Mouse (Mus musculus) forebrain, embryonic 11.5 days (tissue): ENCODE results near the gene Tcea3. TPM values are rescaled to one million over a fixed set of nuclear protein-coding genes. Genes with fewer than 3 reads are reported as not detected.

Experiments used
- ATAC-seq: fragments of 200-750 bp; cut with Nextera tagmentation; replicated peaks from 2 replicates; pipeline ENCODE4 v1.8.0; 2017; ENCODE audit warnings: moderate TSS enrichment; ENCODE audit not compliant: low FRiP score
- DNase-seq: peaks from one replicate; pipeline ENCODE4 v3.0.0-alpha.2; 2017; ENCODE audit warnings: low spot score
- H3K27ac ChIP-seq: fragments of 300-500 bp; sonication (generic); 2 replicates; pipeline ENCODE4 v1.5.1; 2014; ENCODE audit warnings: low read depth, low read length
- H3K27me3 ChIP-seq: fragments of 300-500 bp; sonication (generic); 2 replicates; pipeline ENCODE4 v1.6.1; 2014; ENCODE audit warnings: mild to moderate bottlenecking, low read length, mixed read lengths; ENCODE audit not compliant: control insufficient read depth, insufficient read depth
- H3K36me3 ChIP-seq: fragments of 300-500 bp; sonication (generic); 2 replicates; pipeline ENCODE4 v1.6.1; 2014; ENCODE audit warnings: mild to moderate bottlenecking, low read length, moderate library complexity, mixed read lengths; ENCODE audit not compliant: control insufficient read depth, insufficient read depth
- H3K4me1 ChIP-seq: fragments of 300-500 bp; sonication (generic); replicated peaks from 2 replicates; pipeline ENCODE4 v1.6.1; 2014; ENCODE audit warnings: low read length, mixed read lengths; ENCODE audit not compliant: control insufficient read depth, insufficient read depth
- H3K4me2 ChIP-seq: fragments of 300-500 bp; sonication (generic); 2 replicates; pipeline ENCODE4 v1.6.1; 2014; ENCODE audit warnings: low read depth, mild to moderate bottlenecking, low read length, moderate library complexity, mixed read lengths; ENCODE audit not compliant: severe bottlenecking
- H3K4me3 ChIP-seq: fragments of 300-500 bp; sonication (generic); 2 replicates; pipeline ENCODE4 v1.5.1; 2014; ENCODE audit warnings: low read depth, low read length
- H3K9ac ChIP-seq: fragments of 300-500 bp; sonication (generic); 2 replicates; pipeline ENCODE4 v1.6.1; 2014; ENCODE audit warnings: low read length
- H3K9me3 ChIP-seq: fragments of 300-500 bp; sonication (generic); 2 replicates; pipeline ENCODE4 v1.6.1; 2016; ENCODE audit warnings: low read length, mixed read lengths; ENCODE audit not compliant: control insufficient read depth
- WGBS: fragments of 180-500 bp; shearing (Covaris S2); extraction: QIAGEN DNeasy Blood & Tissue Kit; methylation state at CpG from one replicate; pipeline ENCODE4 v1.1.7; 2014; 5-methylcytosine and 5-hydroxymethylcytosine counted together
- polyA plus RNA-seq: library from polyadenylated mRNA; unstranded; fragments of >200 nt; fragmentation: Nextera tagmentation; extraction: Ambion mirVana; gene quantifications from 2 replicates; pipeline ENCODE4 v1.2.1, GENCODE M21; 2014

Tcea3 gene
- polyA plus RNA-seq, 1 experiment from 2014 or later, result 1.1 TPM

DNA sequence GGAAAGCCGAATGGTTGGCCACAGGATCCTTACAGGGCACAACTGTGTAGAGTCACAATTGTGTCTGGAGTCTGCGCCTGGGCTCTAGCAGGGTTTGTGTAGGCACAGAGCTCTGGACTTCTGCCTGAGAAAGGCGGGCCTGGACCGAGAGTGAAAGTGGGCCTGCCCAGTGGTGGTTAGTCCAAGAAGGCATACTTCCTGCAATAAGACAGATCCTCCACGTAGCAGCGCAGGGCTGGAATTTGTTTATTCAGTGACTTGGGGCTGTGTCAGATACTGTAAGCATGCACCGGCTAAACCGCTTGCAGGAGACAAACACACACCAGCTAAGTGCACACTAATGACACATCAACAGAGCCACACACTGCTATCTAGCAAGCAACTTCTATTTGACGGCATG, 2.3 kb downstream of the Tcea3 start:
- no peak for ATAC-seq
- no peak for DNase-seq
- H3K4me3 ChIP-seq, result no peak overlapping the region
- H3K9ac ChIP-seq, result no peak overlapping the region
- peaks cover 27% of the 10 kb centered on the region for H3K4me1 ChIP-seq
- 35% methylated on average over 9 of the region's 9 CpGs for WGBS
- H3K4me2 ChIP-seq, result no peak overlapping the region
- peaks cover 57% of the 10 kb centered on the region for H3K27me3 ChIP-seq
- H3K27ac ChIP-seq, result no peak overlapping the region
- no peaks in the 10 kb centered on the region for H3K36me3 ChIP-seq
- H3K9me3 ChIP-seq, result no peaks in the 10 kb centered on the region

DNA sequence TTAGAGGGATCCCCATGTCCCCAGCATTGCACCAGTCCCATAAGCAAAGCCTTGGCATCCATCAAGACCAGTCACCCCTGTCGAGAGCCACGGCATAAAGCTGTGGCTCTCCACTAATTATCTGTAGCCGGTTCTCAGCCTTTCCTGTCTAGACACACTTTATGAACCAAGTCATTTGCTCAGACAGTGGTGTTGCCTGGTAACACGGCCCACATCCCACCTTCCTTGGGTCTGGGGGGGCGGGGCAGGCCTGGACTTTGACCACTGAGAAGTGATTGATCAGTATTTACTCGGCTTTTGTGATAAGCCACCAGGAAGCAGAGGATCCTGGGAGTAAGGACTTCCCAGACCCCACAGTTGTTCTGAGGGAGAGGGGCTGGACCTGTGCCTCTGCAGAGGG, 8.4 kb downstream of the Tcea3 start:
- ATAC-seq (no peak), DNase-seq (no peak)
- H3K4me3 ChIP-seq, result no peak overlapping the region
- no peak overlapping the region for H3K4me2 ChIP-seq
- H3K27ac ChIP-seq, result no peak overlapping the region
- no peaks in the 10 kb centered on the region for H3K36me3 ChIP-seq
- H3K9me3 ChIP-seq, result no peaks in the 10 kb centered on the region
- 68% methylated on average over 6 of the region's 6 CpGs for WGBS
- peaks cover 2% of the 10 kb centered on the region; the same call in 1 of the 2 replicates for H3K27me3 ChIP-seq
- H3K9ac ChIP-seq, result no peak overlapping the region
- H3K4me1 ChIP-seq, result peaks cover 3% of the 10 kb centered on the region; the same call in 1 of the 2 replicates

DNA sequence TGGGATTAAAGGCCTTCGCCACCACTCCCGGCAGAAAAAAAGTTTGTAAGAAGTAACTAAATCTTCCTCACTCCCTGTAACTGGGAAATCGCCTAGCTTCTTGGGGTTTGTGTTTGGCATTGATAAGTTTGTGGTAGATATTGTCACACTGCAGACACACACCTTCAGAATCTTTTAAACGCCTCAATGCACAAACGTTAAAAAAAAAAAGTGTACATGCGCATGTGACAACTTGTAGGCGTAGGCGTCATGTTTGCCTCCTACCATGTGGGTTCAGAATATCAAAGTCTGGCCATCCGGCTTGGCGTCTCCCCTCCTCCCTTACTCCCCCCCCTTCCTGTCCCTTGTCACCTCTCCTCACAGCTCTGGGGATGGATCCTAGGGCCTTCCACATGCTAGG, 9.2 kb downstream of the Tcea3 start:
- 89% methylated on average over 10 of the region's 10 CpGs for WGBS
- DNase-seq, result no peak
- Histone ChIP-seq H3K27ac (no peak overlapping the region), H3K9ac (no peak overlapping the region), H3K4me3 (no peak overlapping the region), H3K9me3 (no peaks in the 10 kb centered on the region), H3K27me3 (peaks cover under 1% of the 10 kb centered on the region; the same call in 1 of the 2 replicates), H3K36me3 (no peaks in the 10 kb centered on the region), H3K4me2 (no peak overlapping the region), H3K4me1 (peaks cover 3% of the 10 kb centered on the region; the same call in 1 of the 2 replicates)
- no peak for ATAC-seq

DNA sequence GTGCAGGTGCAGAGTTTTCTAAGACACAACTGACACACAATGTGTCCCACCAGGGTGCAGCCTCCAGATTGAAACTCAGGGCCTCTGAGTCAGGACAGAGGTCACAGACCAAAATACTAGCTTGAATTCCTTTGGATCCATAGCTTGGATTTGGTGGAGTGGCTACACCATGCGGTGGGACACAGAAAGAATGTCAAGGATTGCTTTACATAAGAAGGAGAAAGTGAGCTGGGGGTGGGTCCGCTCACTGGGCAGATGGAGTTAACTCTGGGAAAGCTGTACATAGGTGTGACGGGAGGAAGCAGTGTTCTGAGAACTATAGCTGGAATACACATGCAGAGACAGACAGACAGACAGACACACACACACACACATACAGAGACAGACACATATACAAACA, 12.4 kb downstream of the Tcea3 start:
- no peak for DNase-seq

DNA sequence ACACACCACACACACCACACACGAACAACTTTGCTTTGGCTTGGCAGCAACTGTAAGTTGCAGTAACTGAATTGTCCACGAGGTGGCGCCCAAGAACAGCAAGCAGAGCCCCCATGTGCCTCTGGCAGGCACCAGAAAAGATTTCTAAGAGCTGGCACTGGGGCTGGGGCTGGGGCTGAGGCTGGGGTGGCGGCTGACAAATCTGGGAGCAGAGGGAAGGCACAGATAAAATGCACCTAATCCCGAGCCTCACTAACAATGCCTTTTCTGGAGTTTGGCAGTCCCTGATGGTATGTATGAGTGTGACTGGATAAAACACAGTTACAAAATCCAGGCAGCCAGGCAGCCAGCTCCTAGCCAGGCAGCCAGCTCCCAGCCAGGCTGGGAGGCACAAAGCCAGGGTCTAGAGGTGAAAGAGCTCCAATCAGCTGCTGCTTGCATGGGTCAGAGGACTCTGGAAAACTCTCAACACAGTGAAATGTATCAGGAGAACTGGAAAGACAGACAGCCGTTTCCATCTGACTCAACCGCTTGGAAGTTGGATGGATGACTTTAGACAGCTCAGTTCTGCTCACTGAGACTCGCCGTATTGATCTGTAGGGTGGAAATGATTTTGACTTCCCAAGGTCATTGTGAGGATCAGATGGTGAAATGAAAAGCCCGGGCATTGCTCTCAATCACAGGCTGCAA, 13.1 kb downstream of the Tcea3 start:
- Histone ChIP-seq H3K4me3 (no peak overlapping the region), H3K27ac (no peak overlapping the region)
- WGBS, result 43% methylated on average over 10 of the region's 10 CpGs

More for the DNA sequence above, 12.4 kb downstream of the Tcea3 start:
- no peak overlapping the region for H3K9ac ChIP-seq
- H3K36me3 ChIP-seq, result no peaks in the 10 kb centered on the region
- H3K4me1 ChIP-seq, result peaks cover 3% of the 10 kb centered on the region; the same call in 1 of the 2 replicates
- ATAC-seq, result no peak
- 58% methylated on average over 3 of the region's 3 CpGs for WGBS
- no peak overlapping the region for H3K27ac ChIP-seq
- H3K4me2 ChIP-seq, result no peak overlapping the region
- no peaks in the 10 kb centered on the region for H3K9me3 ChIP-seq
- H3K4me3 ChIP-seq, result no peak overlapping the region
- no peaks in the 10 kb centered on the region for H3K27me3 ChIP-seq

DNA sequence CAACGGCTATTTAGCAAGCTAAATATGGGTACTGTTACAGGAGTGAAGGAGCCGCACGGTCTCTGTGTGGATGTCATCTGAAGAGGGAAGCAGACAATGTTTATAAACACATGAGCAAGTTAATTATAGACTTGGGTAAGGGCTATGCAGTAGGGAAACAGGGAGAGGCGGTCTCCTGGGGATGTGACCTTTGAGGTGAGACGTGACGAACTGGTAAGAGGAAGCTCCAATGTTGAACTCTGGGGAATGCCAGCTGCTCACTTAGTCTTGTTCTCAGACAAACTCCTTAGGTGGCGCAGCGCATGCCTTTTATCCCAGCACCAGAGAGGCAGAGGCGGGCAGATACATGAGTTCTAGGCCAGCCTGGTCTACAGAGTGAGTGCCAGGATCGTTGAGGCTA, 14.4 kb downstream of the Tcea3 start:
- Histone ChIP-seq H3K27ac (no peak overlapping the region), H3K4me2 (no peak overlapping the region), H3K4me1 (peaks cover 3% of the 10 kb centered on the region; the same call in 1 of the 2 replicates), H3K9me3 (no peaks in the 10 kb centered on the region), H3K36me3 (no peaks in the 10 kb centered on the region), H3K27me3 (no peaks in the 10 kb centered on the region), H3K9ac (no peak overlapping the region), H3K4me3 (no peak overlapping the region)
- WGBS, result 81% methylated on average over 10 of the region's 10 CpGs
- ATAC-seq (no peak), DNase-seq (no peak)

More for the DNA sequence above, 13.1 kb downstream of the Tcea3 start:
- H3K27me3 ChIP-seq, result no peaks in the 10 kb centered on the region
- H3K9me3 ChIP-seq, result no peaks in the 10 kb centered on the region
- no peak overlapping the region for H3K9ac ChIP-seq
- ATAC-seq, result no peak
- peaks cover 3% of the 10 kb centered on the region; the same call in 1 of the 2 replicates for H3K4me1 ChIP-seq
- no peaks in the 10 kb centered on the region for H3K36me3 ChIP-seq
- DNase-seq, result peak; percentile 93
- no peak overlapping the region for H3K4me2 ChIP-seq

DNA sequence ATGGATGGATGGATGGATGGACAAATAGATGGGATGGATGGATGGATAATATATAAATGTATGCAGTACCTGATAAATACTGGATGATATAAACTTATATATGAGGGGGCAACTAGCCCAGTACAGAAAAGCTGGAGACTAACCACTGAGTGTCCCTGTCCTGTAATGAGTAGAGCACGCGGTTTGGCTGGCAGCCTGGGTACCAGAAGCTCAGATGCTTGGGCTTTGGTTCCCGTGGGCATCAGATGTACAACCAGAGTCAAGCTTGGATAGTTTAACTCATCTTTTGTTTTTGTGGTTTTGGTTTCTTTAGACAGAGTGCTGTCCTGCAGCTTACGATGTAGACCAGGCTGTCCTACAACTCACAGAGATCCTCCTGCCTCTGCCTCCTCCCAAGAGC, 16.0 kb downstream of the Tcea3 start:
- Histone ChIP-seq H3K9me3 (no peaks in the 10 kb centered on the region), H3K36me3 (no peaks in the 10 kb centered on the region), H3K9ac (no peak overlapping the region), H3K4me1 (peaks cover 3% of the 10 kb centered on the region; the same call in 1 of the 2 replicates), H3K27me3 (no peaks in the 10 kb centered on the region), H3K4me3 (no peak overlapping the region), H3K4me2 (no peak overlapping the region), H3K27ac (no peak overlapping the region)
- DNase-seq (no peak), ATAC-seq (no peak)
- WGBS, result 97% methylated on average over 4 of the region's 4 CpGs

DNA sequence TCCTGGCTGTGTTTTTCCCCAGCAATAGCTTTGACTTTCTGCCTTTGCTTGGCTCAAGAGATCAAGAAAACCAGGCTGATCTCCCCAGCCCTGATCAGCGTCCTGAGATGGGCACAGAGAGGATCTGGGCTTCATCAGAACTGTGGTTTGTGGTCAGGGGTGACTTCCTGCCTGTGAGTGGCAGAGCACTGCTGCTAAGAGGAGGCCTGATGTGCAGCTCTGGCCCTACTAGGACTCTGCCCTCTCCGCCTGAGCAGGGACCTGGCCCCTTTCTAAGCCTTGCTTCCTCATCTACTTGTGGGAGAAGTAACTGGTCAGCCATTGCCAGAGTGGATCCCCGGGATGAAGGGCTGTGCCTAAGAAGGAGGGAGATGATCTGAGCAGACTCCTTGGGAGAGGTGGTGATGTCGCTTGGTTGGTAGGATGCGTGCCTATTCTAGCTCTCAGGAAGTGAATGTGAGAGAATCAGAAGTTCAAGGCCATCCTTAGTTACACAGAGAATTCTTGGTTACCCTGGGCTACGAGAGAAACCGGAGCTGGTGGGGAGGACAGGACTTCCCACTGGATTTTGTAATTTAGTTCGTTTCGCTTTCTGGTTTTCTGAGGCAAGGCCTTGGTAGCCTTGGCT, 19.3 kb downstream of the Tcea3 start:
- Histone ChIP-seq H3K9me3 (no peaks in the 10 kb centered on the region), H3K4me2 (no peak overlapping the region), H3K4me1 (no peaks in the 10 kb centered on the region), H3K4me3 (no peak overlapping the region), H3K36me3 (no peaks in the 10 kb centered on the region), H3K27me3 (no peaks in the 10 kb centered on the region), H3K9ac (no peak overlapping the region), H3K27ac (no peak overlapping the region)
- WGBS, result 85% methylated on average over 9 of the region's 9 CpGs
- ATAC-seq (no peak), DNase-seq (no peak)
